Mouse (Mus musculus) forelimb bud, embryonic 11.5 days (tissue): ENCODE data around the gene Ptn.
A peak's percentile ranks its signal among the peaks of the same experiment; 100 is the strongest.
"Not testable (repeated sequence)": the region's sequence is repeated elsewhere in the genome, so short reads cannot be mapped to it uniquely, and the experiment has no call there.

Source experiments
- DNase-seq: peaks from one replicate; pipeline ENCODE4 v3.0.0-alpha.2; 2012; ENCODE audit warnings: low read depth, low spot score

Gene Ptn

GRCm38 (mm10) chr6:36755001-36755885 is 54.8 kb downstream of the Ptn start:
- DNase-seq = no peak

DNA sequence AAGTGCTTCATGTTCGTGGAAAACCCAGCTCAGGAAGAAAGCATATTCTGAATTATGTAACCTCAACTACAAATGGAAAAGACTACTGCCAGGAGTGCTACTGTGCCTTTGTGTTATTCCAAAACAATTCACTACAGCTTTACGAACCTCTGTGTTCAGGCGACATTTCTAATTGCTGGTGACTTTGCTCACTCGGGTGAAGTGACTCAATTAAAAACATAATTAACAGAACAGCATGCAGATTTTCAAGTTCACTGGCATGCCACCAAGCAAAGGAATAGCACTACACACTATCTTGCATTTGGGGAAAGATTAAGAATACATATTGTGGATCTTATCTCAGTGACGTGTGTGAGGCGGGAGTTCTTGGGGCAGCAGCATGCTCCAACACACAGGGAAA is 57.1 kb downstream of the Ptn start:
- DNase-seq = no peak

DNA sequence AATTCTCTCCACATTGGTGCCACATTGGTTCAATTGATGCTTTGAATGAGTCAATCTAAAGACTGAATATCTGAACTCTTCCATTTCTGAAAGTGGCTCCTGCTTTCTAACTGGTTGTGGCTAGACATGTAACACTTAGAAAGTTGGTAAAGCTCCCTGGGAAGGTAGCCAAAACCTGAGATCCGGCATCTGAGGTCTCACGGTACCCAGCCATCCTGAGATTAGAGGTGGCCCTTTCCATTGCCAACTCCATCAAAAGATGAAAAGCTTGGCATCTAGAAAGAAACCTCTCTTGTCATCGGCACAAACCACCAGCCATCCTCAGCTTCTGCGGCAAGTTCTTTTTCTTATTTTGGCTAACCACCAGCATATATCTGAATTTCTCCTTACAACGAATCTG is 70.2 kb downstream of the Ptn start:
- no peak for DNase-seq

GRCm38 (mm10) chr6:36736763-36737162 is 73.3 kb downstream of the Ptn start:
- no peak for DNase-seq

DNA sequence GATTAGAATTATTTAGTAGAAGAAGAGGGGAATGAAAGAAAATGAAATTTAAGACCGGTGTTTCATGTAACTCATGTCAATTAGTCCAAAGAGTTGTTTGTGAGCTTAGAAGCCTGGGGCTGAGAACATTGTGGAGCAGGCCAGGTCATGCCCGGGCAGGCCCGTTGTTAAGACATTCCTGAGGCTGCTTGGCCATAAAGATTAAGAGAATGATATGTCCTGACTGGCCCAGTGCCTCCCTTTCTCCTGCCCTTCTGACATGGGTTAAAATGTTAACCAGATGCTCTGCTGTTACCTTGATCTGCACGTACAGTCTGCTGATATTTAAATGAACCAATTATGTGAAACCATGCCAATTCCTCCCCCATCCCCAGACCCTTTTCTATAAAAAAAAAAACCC is 74.4 kb downstream of the Ptn start:
- DNase-seq = not testable (repeated sequence)

DNA sequence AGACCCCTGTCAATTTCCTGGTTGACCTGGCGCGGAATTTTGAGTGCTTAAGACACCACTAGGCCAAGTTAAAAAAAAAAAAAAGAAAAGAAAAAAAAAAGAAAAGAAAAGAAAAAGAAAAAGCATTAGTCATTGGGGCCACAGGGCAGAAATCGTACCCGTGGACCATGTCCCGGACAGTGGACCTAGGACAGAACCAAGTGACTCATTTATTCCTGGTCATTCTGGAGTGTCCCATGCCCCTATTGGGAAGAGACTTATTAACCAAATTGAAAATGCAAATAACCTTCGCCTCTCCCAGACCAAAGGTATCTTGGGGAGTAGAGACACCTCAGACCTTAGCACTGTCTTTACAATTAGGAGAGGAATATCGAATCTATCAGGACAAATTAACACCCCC is 80.2 kb downstream of the Ptn start:
- not testable (repeated sequence) for DNase-seq

DNA sequence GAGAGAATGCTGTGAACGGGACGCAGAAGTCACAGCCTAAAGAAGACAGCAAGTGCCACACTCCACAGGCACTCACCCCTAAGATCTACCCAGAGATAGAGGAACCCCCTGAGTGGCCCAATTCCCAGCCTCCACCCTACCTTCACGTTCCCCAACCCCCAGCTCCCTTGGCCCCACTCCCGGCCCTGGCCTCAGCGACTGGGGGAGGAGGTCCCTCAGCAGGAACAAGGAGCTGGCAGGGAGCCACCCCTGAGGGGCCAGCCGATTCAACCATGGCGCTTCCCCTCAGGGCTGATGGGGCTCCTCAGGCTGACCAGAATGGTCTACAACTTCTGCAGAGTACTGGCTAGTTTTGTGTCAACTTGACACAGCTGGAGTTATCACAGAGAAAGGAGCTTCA is 81.9 kb downstream of the Ptn start:
- no peak for DNase-seq

- no peak for DNase-seq
Measured at GRCm38 (mm10) chr6:36725509-36726160, 84.4 kb downstream of the Ptn start.

DNA sequence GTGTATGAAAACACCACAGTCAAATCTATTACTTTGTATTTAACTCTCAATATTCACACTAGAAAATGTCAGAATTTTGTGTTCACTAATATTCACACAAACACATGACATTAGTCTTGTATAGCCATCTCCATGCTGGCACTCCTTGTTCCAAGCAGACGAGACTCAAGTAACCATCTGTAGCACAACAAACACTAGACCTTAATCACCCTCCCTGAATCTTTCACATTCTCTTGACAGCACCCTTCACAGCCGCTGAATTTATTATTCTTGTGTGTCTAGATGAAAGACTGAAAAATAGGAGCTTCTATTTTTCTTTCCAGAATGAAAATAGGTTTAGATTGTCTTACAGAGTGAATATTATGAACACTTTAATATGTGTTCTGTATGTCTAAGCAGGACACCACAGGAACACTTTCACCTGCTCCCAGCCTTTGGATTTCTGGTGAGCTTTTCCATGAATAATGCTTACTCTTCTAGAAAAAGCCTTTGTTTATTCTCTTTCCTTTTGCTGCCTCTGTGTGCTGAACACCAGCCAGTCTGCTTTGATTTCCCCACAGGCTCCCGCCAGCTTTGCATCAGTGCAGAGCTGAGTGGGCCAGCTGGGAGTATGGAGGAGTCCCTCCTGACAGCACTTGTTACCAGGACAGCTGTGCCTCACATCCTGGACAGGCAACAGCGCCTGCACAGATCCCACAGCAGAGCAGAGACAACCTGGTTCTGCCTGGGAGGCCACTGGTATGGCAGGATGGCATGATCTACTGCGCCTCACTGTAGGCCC is 87.1 kb downstream of the Ptn start:
- no peak for DNase-seq

DNA sequence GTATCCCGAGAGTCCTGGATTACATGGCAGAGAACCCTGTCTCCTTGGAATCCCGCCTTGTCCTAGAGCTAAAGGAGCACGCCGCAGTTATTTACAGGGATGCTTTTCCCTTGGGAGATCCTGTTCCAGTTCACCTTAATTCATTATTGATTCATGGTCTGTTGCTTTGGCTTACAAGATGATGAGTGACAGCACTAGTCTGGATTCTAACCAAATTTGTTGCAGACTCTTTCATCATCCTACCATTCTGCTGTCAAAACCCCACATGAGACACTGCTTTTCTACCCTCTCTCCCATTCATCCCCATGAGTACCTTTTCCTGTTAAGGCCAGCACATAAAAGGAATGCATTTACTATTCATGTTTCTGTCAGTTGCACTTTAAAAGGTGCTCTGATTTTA is 96.7 kb downstream of the Ptn start:
- DNase-seq = no peak

GRCm38 (mm10) chr6:36695481-36695880 is 114.5 kb downstream of the Ptn start:
- DNase-seq = peak; percentile 57

- DNase-seq = peak; percentile 69
Measured at GRCm38 (mm10) chr6:36691497-36691896, 118.5 kb downstream of the Ptn start.

DNA sequence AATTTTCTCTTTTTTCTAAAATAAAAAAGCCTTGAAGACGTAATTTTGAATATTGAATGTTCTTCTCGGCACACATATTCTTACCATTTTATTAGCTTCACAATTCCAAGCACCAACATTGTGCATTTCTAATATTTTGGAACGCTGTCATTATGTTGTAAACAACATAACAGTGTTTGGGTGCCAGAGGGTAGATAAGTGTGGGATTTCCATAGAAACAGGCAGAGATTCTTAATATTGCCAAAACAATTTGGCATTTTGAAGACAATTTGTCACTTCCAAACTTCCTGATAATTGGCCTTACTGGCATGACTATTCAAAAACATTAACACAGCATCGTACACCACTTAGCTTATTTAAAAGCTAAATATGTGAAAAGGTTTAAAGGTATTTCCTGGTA is 119.1 kb downstream of the Ptn start:
- no peak for DNase-seq

DNA sequence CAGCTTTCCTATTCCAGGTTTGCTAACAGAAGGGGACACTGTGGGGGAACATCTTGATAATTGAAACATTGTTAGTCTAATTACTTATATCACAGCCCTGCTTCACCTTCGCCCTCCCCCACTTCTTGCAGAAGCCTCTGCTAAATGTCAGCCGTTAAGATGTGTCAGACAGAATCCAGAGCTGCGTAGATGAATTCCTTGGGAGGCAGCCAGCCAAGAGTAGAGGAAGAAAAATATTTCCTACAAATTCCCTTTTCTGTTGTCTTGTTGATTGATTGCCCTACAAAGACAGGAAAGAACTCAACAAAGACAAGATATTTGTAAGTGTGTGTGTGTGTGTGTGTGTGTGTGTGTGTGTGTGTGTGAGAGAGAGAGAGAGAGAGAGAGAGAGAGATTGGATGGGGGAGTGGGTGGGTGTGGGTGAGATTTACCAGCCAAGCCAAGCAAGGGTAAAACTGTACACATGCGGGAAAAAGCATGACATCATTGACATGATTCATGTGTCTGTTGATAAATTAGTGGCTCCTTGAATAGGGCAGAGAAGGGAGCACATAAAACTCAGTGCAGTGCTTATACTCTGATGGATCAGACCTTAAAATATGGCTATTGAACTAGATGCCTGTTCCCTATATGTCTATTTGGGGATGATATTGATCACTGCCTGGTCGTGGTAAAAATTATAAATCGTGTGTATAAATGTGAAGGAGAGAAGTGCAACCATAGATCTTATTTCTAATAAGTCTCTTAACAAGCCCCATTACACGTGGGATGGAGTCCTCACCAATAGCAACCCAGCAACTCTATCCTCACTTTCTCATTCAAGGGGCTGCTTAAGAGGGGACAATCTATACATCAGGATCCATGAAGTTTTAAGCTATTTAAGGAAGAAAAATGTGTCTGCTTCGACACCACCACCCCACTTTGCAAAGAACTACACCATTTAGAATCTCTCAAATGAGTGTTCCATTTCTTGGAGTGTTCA is 133.0 kb downstream of the Ptn start:
- DNase-seq = peak; percentile 30

DNA sequence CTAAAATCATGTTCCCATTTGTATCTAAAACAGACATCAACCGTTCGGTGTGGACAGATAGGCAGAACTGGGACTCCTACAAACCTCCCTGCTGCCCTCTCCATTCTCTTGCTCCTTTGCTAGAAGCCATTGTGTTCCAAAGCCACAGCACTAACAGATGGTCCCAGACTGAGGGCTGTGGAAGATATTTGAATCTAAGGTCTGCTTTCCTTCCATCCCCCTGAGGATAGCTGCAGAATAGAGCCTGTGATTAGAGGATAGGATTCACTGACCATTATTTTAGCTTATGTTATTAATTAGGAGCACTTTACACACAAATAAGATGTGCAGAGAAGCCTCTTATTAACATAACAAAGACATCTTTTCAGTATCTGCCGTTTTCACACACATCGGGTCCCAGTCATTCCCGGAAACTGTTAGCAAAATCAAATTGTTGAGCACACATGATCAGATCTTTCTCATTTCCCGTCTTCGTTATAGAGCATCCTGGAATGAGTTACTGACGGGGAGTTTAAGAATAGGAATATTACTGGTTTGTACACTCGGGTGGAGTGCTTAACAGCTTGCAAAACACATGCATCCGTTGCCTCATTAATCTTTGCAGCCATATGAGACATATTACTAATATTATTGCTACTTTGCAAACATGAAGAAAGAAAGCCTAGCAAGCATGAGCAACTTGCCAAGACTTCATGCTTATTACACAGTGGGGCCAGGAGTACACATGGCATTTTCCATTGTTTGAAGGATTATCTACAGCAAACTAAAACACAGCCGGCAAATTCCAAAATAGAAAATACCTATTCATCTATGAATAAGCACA is 137.4 kb downstream of the Ptn start:
- DNase-seq = no peak

DNA sequence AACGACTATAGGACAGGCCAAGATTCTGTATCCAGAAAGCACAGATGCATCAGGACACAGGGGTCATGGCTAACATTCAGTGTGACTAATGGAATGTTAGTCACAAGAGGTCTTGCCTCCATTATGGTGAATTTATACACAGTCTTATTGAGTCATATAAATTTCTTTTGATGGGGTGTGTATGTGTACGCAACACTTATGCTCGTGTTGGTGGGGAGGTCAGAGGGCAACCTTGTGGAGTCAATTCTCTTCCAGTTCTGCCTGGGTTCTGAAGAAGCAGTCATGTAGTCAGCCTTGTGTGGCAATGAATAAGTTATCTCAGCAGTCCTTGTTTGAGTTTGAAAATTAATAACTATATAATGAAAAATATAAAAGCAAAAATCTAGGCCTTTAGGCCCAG is 138.7 kb downstream of the Ptn start:
- no peak for DNase-seq
